Mouse (Mus musculus): ENCODE measurements around the gene Cntn6.

DNA sequence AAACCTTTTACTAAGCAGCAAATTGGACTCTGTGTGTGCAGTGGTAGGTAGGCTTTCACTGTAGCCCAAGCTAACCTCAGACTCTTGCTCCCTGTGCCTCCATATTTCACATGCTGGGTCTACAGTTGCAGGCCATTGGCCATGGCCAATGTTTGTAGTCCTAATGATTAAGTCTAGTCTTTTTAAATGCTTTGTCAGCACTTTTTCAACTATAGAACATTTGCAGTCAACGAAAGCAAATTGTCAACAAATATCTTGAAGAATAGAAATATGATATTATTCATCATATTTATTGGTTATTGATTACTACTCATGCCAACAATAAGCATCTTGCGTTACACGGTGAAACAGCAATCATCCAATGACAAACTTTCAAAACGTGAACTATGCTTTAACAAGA lies 246.4 kb downstream of the Cntn6 start:
- no peak for TF ChIP-seq POLR2A (IDR thresholded peaks at IDR 0.05; ENCODE audit: borderline replicate concordance, extremely low read depth, low read depth, low read length)
- TF ChIP-seq CTCF (IDR thresholded peaks at IDR 0.05; ENCODE audit: insufficient read depth, low read length): no peak
